Mouse (Mus musculus) layer of hippocampus, postnatal 36 days (tissue): ENCODE results near the gene Slc5a5. TPM values are rescaled to one million over a fixed set of nuclear protein-coding genes. Genes with fewer than 3 reads are reported as not detected.
A peak's percentile ranks its signal among the peaks of the same experiment; 100 is the strongest.

Experiments
- DNase-seq, 2 experiments: peaks; one replicate each; pipeline ENCODE4 v3.0.0; 2022
- total RNA-seq, 2 experiments: library from RNA; stranded (reverse); gene quantifications; 2 replicates each; pipeline ENCODE4 v1.2.3; 2021

Slc5a5 gene
- total RNA-seq: 1 to 10 TPM; 8.1 to 8.9 TPM

GRCm38 (mm10) chr8:70892022-70892895, at the start of gene Slc5a5:
Gene Slc5a5, minus strand, starts transcription at chr8:70892757.
- DNase-seq: no peak

GRCm38 (mm10) chr8:70941478-70941877, 48.9 kb upstream of the Slc5a5 start:
- no peak for DNase-seq

- no peak for DNase-seq
These were observed 44.6 kb upstream of the Slc5a5 start for GRCm38 (mm10) chr8:70937200-70937599.

- DNase-seq: peak in 1 of 2 experiments; percentile 44
These were observed 42.2 kb upstream of the Slc5a5 start for GRCm38 (mm10) chr8:70934786-70935185.

GRCm38 (mm10) chr8:70933036-70933435, 40.5 kb upstream of the Slc5a5 start:
- DNase-seq: no peak

- no peak for DNase-seq
These were observed 39.2 kb upstream of the Slc5a5 start for GRCm38 (mm10) chr8:70931731-70932130.

- DNase-seq: no peak
These were observed 36.3 kb upstream of the Slc5a5 start for GRCm38 (mm10) chr8:70928778-70929322.

- no peak for DNase-seq
These were observed 35.5 kb upstream of the Slc5a5 start for GRCm38 (mm10) chr8:70928096-70928495.

- DNase-seq: no peak
These were observed 33.8 kb upstream of the Slc5a5 start for GRCm38 (mm10) chr8:70926396-70926795.

GRCm38 (mm10) chr8:70925754-70926153, 33.2 kb upstream of the Slc5a5 start:
- DNase-seq: no peak

GRCm38 (mm10) chr8:70924151-70924550, 31.6 kb upstream of the Slc5a5 start:
- peak; percentile 0 to 1 for DNase-seq

- DNase-seq: no peak
These were observed 27.7 kb upstream of the Slc5a5 start for GRCm38 (mm10) chr8:70920049-70920922.

GRCm38 (mm10) chr8:70914704-70915103, 22.1 kb upstream of the Slc5a5 start:
- no peak for DNase-seq

- DNase-seq: no peak
These were observed 21.0 kb upstream of the Slc5a5 start for GRCm38 (mm10) chr8:70913523-70913922.

- DNase-seq: no peak
These were observed 20.4 kb upstream of the Slc5a5 start for GRCm38 (mm10) chr8:70912955-70913354.

GRCm38 (mm10) chr8:70911596-70911995, 19.0 kb upstream of the Slc5a5 start:
- DNase-seq: no peak

GRCm38 (mm10) chr8:70907518-70907917, 15.0 kb upstream of the Slc5a5 start:
- DNase-seq: no peak

- DNase-seq: peak; percentile 83
These were observed 13.5 kb upstream of the Slc5a5 start, which contains the start of gene Map1s for GRCm38 (mm10) chr8:70905831-70906736. Gene Map1s, plus strand, starts transcription at chr8:70905932.

GRCm38 (mm10) chr8:70905463-70905830, 12.9 kb upstream of the Slc5a5 start:
- no peak for DNase-seq

- no peak for DNase-seq
These were observed 12.0 kb upstream of the Slc5a5 start for GRCm38 (mm10) chr8:70904532-70904931.

- DNase-seq: no peak
These were observed 11.0 kb upstream of the Slc5a5 start for GRCm38 (mm10) chr8:70903582-70903981.

GRCm38 (mm10) chr8:70903112-70903511, 10.6 kb upstream of the Slc5a5 start:
- DNase-seq: no peak
